Mouse (Mus musculus): ENCODE measurements around the gene Oasl2. TPM values are rescaled to one million over a fixed set of nuclear protein-coding genes. Genes with fewer than 3 reads are reported as not detected.
"Not testable (repeated sequence)": the region's sequence is repeated elsewhere in the genome, so short reads cannot be mapped to it uniquely, and the experiment has no call there.

The Oasl2 gene
- polyA plus RNA-seq (2015; fragmentation: Nextera tagmentation; extraction: Ambion mirVana), result 6.0 and 7.4 TPM in 2 replicates

- H3K4me3 ChIP-seq (ENCODE audit: low read length), result peak within 1 kb of the TSS; percentile 37
- no peak within 1 kb of the TSS for H3K27ac ChIP-seq (ENCODE audit: low read length)
- H3K9ac ChIP-seq (ENCODE audit: low read depth, low read length), result peak within 1 kb of the TSS; percentile 52
- H3K36me3 ChIP-seq (ENCODE audit: control insufficient read depth, insufficient read depth, low read length), result no peaks in the 10 kb centered on the region
- no peaks in the 10 kb centered on the region for H3K9me3 ChIP-seq (ENCODE audit: control insufficient read depth, low read length)
- H3K4me1 ChIP-seq (ENCODE audit: control insufficient read depth, insufficient read depth, low read length), result peaks cover 7% of the 10 kb centered on the region; the same call in 1 of the 2 replicates
- H3K27me3 ChIP-seq (replicated peaks; ENCODE audit: control insufficient read depth, insufficient read depth, low read length), result no peaks in the 10 kb centered on the region
- WGBS, result 59% methylated on average over 13 of the region's 13 CpGs
- peak within 1 kb of the TSS; percentile 48 for H3K4me2 ChIP-seq (ENCODE audit: low read depth, low read length)
- ATAC-seq, result no peak
Observed at GRCm38 (mm10) chr5:114896688-114897373, at the start of gene Oasl2. Oasl2 (plus strand) TSS chr5:114896936.

DNA sequence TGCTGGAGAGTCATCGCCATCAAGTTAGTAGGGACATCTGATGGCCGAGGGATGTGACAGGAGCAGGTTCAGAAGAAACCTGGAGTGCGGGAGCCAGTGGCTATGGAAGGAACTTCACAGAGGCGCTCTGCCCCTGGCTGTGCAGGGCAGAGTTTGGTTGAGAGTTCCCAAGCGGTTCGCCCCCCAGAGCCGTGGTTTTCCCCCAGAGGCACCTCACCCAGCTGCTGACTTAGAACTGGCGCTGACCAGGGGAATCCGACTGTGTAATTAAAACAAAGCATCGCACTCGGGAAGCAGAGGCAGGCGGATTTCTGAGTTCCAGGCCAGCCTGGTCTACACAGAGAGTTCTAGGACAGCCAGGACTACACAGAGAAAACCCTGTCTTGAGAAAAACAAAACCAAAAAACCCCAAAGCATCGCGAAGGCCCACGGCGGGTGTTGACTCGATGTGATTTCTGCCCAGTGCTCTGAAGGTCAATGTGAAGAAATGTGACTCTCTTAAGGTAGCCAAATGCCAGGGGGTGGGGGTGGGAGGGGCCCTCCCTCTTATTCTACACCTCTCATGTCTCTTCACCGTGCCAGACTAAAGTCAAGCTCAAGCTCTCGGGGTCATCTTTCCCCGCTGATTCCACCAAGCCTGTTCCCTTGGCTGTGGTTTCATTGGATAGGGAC, 45.0 kb upstream of the Oasl2 start:
- Histone ChIP-seq H3K4me1 (ENCODE audit: control insufficient read depth, insufficient read depth, low read length) (peaks cover 4% of the 10 kb centered on the region; the same call in 1 of the 2 replicates), H3K36me3 (ENCODE audit: control insufficient read depth, insufficient read depth, low read length) (no peaks in the 10 kb centered on the region), H3K4me3 (ENCODE audit: low read length) (no peak overlapping the region), H3K27me3 (replicated peaks; ENCODE audit: control insufficient read depth, insufficient read depth, low read length) (no peaks in the 10 kb centered on the region), H3K4me2 (ENCODE audit: low read depth, low read length) (no peak overlapping the region), H3K9me3 (ENCODE audit: control insufficient read depth, low read length) (no peaks in the 10 kb centered on the region), H3K9ac (ENCODE audit: low read depth, low read length) (no peak overlapping the region), H3K27ac (ENCODE audit: low read length) (no peak overlapping the region)
- ATAC-seq, result no peak
- 87% methylated on average over 20 of the region's 20 CpGs for WGBS

DNA sequence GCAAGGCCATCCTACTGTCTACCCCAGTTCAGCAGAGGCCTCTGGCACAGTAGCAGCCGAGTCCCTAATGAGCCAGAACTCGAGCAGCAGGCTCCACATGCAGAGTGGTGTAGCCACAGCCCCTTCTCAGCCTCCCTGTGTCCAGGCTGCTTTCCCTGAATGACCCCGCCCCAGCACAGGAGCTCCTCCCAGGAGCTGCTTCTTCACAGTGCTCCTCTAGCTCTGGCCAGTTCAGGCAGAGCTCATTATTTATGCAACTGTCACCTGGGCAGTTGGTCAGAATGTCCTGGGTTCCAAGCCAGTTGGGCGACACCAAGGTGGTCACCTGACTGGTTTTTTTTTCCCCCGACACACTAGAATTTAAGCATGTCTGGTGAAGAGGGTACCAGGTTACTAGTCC, 43.4 kb upstream of the Oasl2 start, which contains the start of gene 4930519G04Rik:
TSS of gene 4930519G04Rik (plus strand) at position 301 of the 400 bp plus-strand sequence.
- not testable (repeated sequence) for H3K4me2 ChIP-seq (ENCODE audit: low read depth, low read length); H3K4me1 ChIP-seq (ENCODE audit: control insufficient read depth, insufficient read depth, low read length); H3K9me3 ChIP-seq (ENCODE audit: control insufficient read depth, low read length); H3K4me3 ChIP-seq (ENCODE audit: low read length); H3K27ac ChIP-seq (ENCODE audit: low read length); H3K9ac ChIP-seq (ENCODE audit: low read depth, low read length); H3K36me3 ChIP-seq (ENCODE audit: control insufficient read depth, insufficient read depth, low read length); H3K27me3 ChIP-seq (replicated peaks; ENCODE audit: control insufficient read depth, insufficient read depth, low read length); ATAC-seq
- 75% methylated on average over 3 of the region's 5 CpGs for WGBS

- peak within 1 kb of the TSS; percentile 23; the same call in 1 of the 2 replicates for H3K4me3 ChIP-seq (ENCODE audit: low read length)
- 80% methylated on average over 12 of the region's 12 CpGs for WGBS
- ATAC-seq, result no peak
- H3K4me1 ChIP-seq (ENCODE audit: control insufficient read depth, insufficient read depth, low read length), result peaks cover 4% of the 10 kb centered on the region; the same call in 1 of the 2 replicates
- H3K4me2 ChIP-seq (ENCODE audit: low read depth, low read length), result peak within 1 kb of the TSS; percentile 32
- H3K9me3 ChIP-seq (ENCODE audit: control insufficient read depth, low read length), result no peaks in the 10 kb centered on the region
- H3K36me3 ChIP-seq (ENCODE audit: control insufficient read depth, insufficient read depth, low read length), result no peaks in the 10 kb centered on the region
- 0 out of 2 replicates have a peak within 1 kb of the TSS, but pooled peaks have one; percentile 25 for H3K9ac ChIP-seq (ENCODE audit: low read depth, low read length)
- H3K27me3 ChIP-seq (replicated peaks; ENCODE audit: control insufficient read depth, insufficient read depth, low read length), result peaks cover 4% of the 10 kb centered on the region; the same call in 1 of the 2 replicates
- no peak within 1 kb of the TSS for H3K27ac ChIP-seq (ENCODE audit: low read length)
Observed at GRCm38 (mm10) chr5:114858582-114858981, 38.2 kb upstream of the Oasl2 start, which contains the start of gene Gm9936. Gm9936 (minus strand) TSS chr5:114858682.

- Histone ChIP-seq H3K4me3 (ENCODE audit: low read length) (peak overlapping the region; percentile 23; the same call in 1 of the 2 replicates), H3K27me3 (replicated peaks; ENCODE audit: control insufficient read depth, insufficient read depth, low read length) (peaks cover 4% of the 10 kb centered on the region; the same call in 1 of the 2 replicates), H3K9ac (ENCODE audit: low read depth, low read length) (0 out of 2 replicates have a peak overlapping the region, but pooled peaks have one; percentile 25), H3K27ac (ENCODE audit: low read length) (no peak overlapping the region), H3K4me1 (ENCODE audit: control insufficient read depth, insufficient read depth, low read length) (peaks cover 2% of the 10 kb centered on the region; the same call in 1 of the 2 replicates), H3K4me2 (ENCODE audit: low read depth, low read length) (peak overlapping the region; percentile 32), H3K9me3 (ENCODE audit: control insufficient read depth, low read length) (no peaks in the 10 kb centered on the region), H3K36me3 (ENCODE audit: control insufficient read depth, insufficient read depth, low read length) (no peaks in the 10 kb centered on the region)
- no peak for ATAC-seq
- WGBS, result 4% methylated on average over 18 of the region's 18 CpGs
Observed at GRCm38 (mm10) chr5:114859253-114859652, 37.5 kb upstream of the Oasl2 start.

DNA sequence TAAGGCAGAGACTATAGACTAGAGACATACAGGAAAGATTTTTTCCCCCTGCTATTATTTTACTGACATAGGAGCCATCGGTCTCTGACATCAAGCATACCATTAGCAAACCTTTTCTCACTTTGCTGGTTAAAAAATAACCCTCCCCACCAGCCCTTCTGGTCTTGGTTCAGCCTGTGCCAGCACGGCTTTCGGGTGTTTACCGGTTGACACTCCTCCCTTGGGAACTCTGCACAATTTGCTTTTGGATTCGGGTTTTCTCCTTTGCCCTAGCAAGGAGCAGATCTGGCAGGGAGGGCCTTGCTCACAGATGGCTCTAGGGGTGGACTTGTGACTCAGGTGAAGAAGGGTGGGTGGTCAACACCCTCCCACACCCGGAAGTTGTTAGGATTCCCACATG, 35.0 kb upstream of the Oasl2 start:
- no peaks in the 10 kb centered on the region for H3K4me1 ChIP-seq (ENCODE audit: control insufficient read depth, insufficient read depth, low read length)
- no peak overlapping the region for H3K4me3 ChIP-seq (ENCODE audit: low read length)
- H3K27me3 ChIP-seq (replicated peaks; ENCODE audit: control insufficient read depth, insufficient read depth, low read length), result peaks cover 4% of the 10 kb centered on the region; the same call in 1 of the 2 replicates
- H3K9me3 ChIP-seq (ENCODE audit: control insufficient read depth, low read length), result no peaks in the 10 kb centered on the region
- no peak overlapping the region for H3K4me2 ChIP-seq (ENCODE audit: low read depth, low read length)
- 57% methylated on average over 6 of the region's 6 CpGs for WGBS
- H3K27ac ChIP-seq (ENCODE audit: low read length), result no peak overlapping the region
- no peaks in the 10 kb centered on the region for H3K36me3 ChIP-seq (ENCODE audit: control insufficient read depth, insufficient read depth, low read length)
- no peak for ATAC-seq
- no peak overlapping the region for H3K9ac ChIP-seq (ENCODE audit: low read depth, low read length)

DNA sequence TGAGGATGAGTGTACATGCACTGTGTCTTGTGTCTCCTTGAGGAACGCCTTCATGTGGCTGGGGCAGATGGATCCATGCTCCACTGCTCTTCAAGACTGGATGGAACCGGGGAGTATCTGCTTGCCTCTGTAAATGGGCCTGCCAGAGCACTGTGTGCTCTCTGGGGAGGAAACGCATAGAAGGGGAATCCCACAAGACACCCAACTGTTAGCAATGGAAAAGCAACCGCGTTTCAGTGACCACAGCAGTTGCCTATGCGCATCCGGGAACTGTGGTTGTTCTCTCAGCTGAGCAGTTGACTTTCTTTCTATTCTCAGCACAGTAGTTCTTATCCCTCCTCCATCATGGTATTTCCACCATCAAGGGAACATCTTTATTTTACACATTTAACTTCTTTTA, 31.9 kb upstream of the Oasl2 start:
- Histone ChIP-seq H3K9me3 (ENCODE audit: control insufficient read depth, low read length) (peaks cover 11% of the 10 kb centered on the region), H3K36me3 (ENCODE audit: control insufficient read depth, insufficient read depth, low read length) (no peaks in the 10 kb centered on the region), H3K4me1 (ENCODE audit: control insufficient read depth, insufficient read depth, low read length) (no peaks in the 10 kb centered on the region), H3K27me3 (replicated peaks; ENCODE audit: control insufficient read depth, insufficient read depth, low read length) (no peaks in the 10 kb centered on the region), H3K4me2 (ENCODE audit: low read depth, low read length) (no peak overlapping the region), H3K4me3 (ENCODE audit: low read length) (no peak overlapping the region), H3K27ac (ENCODE audit: low read length) (no peak overlapping the region), H3K9ac (ENCODE audit: low read depth, low read length) (no peak overlapping the region)
- 75% methylated on average over 7 of the region's 7 CpGs for WGBS
- no peak for ATAC-seq

DNA sequence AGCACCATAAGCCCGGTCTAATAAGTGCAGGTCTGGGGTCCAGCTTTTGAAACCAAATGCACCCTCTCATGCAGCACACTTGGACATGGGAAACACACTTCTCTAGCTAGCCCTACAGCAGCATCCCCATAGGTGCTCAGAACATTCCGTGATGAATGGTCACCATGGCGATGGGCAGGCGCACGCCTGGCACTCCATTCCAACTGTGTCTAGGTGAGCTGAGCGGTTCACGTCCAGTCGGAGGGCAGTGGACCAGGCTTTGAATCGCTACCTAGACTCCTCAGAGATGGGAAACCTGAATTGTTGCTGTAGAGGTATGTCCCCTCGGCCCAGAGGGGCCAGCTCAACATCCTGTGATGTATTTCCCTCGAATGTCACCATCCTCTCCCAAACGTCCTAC, 31.5 kb upstream of the Oasl2 start:
- H3K9me3 ChIP-seq (ENCODE audit: control insufficient read depth, low read length), result peaks cover 11% of the 10 kb centered on the region
- no peaks in the 10 kb centered on the region for H3K4me1 ChIP-seq (ENCODE audit: control insufficient read depth, insufficient read depth, low read length)
- H3K36me3 ChIP-seq (ENCODE audit: control insufficient read depth, insufficient read depth, low read length), result no peaks in the 10 kb centered on the region
- H3K4me3 ChIP-seq (ENCODE audit: low read length), result no peak overlapping the region
- H3K4me2 ChIP-seq (ENCODE audit: low read depth, low read length), result no peak overlapping the region
- WGBS, result 90% methylated on average over 12 of the region's 12 CpGs
- H3K27me3 ChIP-seq (replicated peaks; ENCODE audit: control insufficient read depth, insufficient read depth, low read length), result no peaks in the 10 kb centered on the region
- H3K9ac ChIP-seq (ENCODE audit: low read depth, low read length), result no peak overlapping the region
- no peak for ATAC-seq
- H3K27ac ChIP-seq (ENCODE audit: low read length), result no peak overlapping the region

DNA sequence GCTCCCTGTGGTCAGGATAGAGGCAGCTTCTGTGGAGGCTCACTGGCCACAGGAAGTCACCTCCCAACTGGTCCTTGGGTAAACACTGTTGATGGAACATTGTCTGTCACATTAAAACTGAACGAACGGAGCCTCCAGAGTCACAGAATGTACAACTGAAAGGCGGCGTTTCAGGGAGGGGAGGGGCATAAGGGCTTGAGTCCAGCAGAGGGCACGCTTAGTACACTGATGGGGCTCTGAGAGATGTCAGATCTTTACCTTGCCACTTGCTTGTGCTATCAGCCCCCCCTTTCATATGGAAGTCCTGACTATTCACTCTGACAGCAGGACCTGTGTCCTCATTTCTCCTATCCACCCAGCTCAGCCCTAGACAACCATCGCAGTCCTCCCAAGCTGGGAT, 20.9 kb upstream of the Oasl2 start:
- ATAC-seq, result 0 out of 2 replicates have a peak, but pooled peaks have one; percentile 48
- Histone ChIP-seq H3K9ac (ENCODE audit: low read depth, low read length) (no peak overlapping the region), H3K27me3 (replicated peaks; ENCODE audit: control insufficient read depth, insufficient read depth, low read length) (peaks cover 2% of the 10 kb centered on the region; the same call in 1 of the 2 replicates), H3K4me2 (ENCODE audit: low read depth, low read length) (peak overlapping the region; percentile 30; the same call in 1 of the 2 replicates), H3K27ac (ENCODE audit: low read length) (no peak overlapping the region), H3K36me3 (ENCODE audit: control insufficient read depth, insufficient read depth, low read length) (no peaks in the 10 kb centered on the region), H3K9me3 (ENCODE audit: control insufficient read depth, low read length) (no peaks in the 10 kb centered on the region), H3K4me1 (ENCODE audit: control insufficient read depth, insufficient read depth, low read length) (no peaks in the 10 kb centered on the region), H3K4me3 (ENCODE audit: low read length) (no peak overlapping the region)
- 50% methylated on average over 6 of the region's 6 CpGs for whole genome bisulfite sequencing

Data from intestine, embryonic 16.5 days (tissue).